Mouse (Mus musculus) forelimb bud, embryonic 11.5 days (tissue): ENCODE measurements around the gene Ttn.
A peak's percentile ranks its signal among the peaks of the same experiment; 100 is the strongest.

ENCODE experiments used
- DNase-seq: peaks from one replicate; pipeline ENCODE4 v3.0.0-alpha.2; 2012; ENCODE audit warnings: low read depth, low spot score

Gene Ttn

GRCm38 (mm10) chr2:76843162-76843561 lies 139.2 kb downstream of the Ttn start:
- DNase-seq, result no peak

GRCm38 (mm10) chr2:76820472-76820871 lies 161.9 kb downstream of the Ttn start:
- DNase-seq, result no peak

- no peak for DNase-seq
Observed at GRCm38 (mm10) chr2:76817796-76818195, 164.6 kb downstream of the Ttn start.

- no peak for DNase-seq
Observed at GRCm38 (mm10) chr2:76814048-76814817, 168.1 kb downstream of the Ttn start.

GRCm38 (mm10) chr2:76811160-76811559 lies 171.2 kb downstream of the Ttn start:
- no peak for DNase-seq

- DNase-seq, result no peak
Observed at GRCm38 (mm10) chr2:76808334-76808733, 174.0 kb downstream of the Ttn start.

GRCm38 (mm10) chr2:76807284-76807683 lies 175.1 kb downstream of the Ttn start:
- DNase-seq, result no peak

- no peak for DNase-seq
Observed at GRCm38 (mm10) chr2:76806861-76807260, 175.5 kb downstream of the Ttn start.

GRCm38 (mm10) chr2:76806376-76806775 lies 176.0 kb downstream of the Ttn start:
- no peak for DNase-seq

- DNase-seq, result no peak
Observed at GRCm38 (mm10) chr2:76805191-76805892, 177.0 kb downstream of the Ttn start.

- DNase-seq, result no peak
Observed at GRCm38 (mm10) chr2:76784171-76784570, 198.2 kb downstream of the Ttn start.

GRCm38 (mm10) chr2:76780792-76781191 lies 201.6 kb downstream of the Ttn start:
- peak; percentile 5 for DNase-seq

GRCm38 (mm10) chr2:76769831-76770230 lies 212.5 kb downstream of the Ttn start:
- DNase-seq, result no peak

GRCm38 (mm10) chr2:76767231-76767630 lies 215.1 kb downstream of the Ttn start:
- no peak for DNase-seq

GRCm38 (mm10) chr2:76764526-76764925 lies 217.8 kb downstream of the Ttn start:
- DNase-seq, result no peak

- no peak for DNase-seq
Observed at GRCm38 (mm10) chr2:76762154-76762553, 220.2 kb downstream of the Ttn start.

- no peak for DNase-seq
Observed at GRCm38 (mm10) chr2:76756461-76756860, 225.9 kb downstream of the Ttn start.

- DNase-seq, result no peak
Observed at GRCm38 (mm10) chr2:76751993-76752392, 230.4 kb downstream of the Ttn start.

GRCm38 (mm10) chr2:76749341-76750110 lies 232.8 kb downstream of the Ttn start:
- no peak for DNase-seq

GRCm38 (mm10) chr2:76748696-76749095 lies 233.7 kb downstream of the Ttn start:
- DNase-seq, result no peak

- no peak for DNase-seq
Observed at GRCm38 (mm10) chr2:76719650-76720049, 262.7 kb downstream of the Ttn start.

GRCm38 (mm10) chr2:76714984-76715383 lies 267.4 kb downstream of the Ttn start:
- no peak for DNase-seq
